Mouse (Mus musculus): Measurements from ENCODE around the gene Cyp2ab1.
A peak's percentile ranks its signal among the peaks of the same experiment; 100 is the strongest.
"Not testable (repeated sequence)": the region's sequence is repeated elsewhere in the genome, so short reads cannot be mapped to it uniquely, and the experiment has no call there.

Cyp2ab1 gene

DNA sequence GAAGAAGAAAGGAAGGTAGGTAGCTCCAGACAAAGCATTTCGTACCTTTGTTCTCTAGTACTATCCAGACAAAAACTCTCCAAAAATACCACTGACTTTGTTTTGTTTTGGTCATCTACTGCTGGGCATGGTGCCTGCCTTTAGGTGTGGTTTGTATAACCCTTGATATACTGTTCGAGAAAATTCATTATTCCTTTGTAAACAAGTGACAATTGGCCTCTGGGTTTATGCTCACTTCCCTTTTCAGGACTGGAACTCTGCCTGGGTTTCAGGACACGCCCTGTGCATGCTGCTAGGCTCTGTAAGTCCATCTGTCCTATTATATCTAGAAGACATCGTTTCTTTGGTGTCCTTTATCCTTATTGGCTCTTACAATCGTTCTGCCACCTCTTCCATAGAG is at the start of gene Cyp2ab1:
Cyp2ab1 (minus strand) TSS at position 119 of the 400 bp plus-strand sequence.
- no peak for DNase-seq

DNA sequence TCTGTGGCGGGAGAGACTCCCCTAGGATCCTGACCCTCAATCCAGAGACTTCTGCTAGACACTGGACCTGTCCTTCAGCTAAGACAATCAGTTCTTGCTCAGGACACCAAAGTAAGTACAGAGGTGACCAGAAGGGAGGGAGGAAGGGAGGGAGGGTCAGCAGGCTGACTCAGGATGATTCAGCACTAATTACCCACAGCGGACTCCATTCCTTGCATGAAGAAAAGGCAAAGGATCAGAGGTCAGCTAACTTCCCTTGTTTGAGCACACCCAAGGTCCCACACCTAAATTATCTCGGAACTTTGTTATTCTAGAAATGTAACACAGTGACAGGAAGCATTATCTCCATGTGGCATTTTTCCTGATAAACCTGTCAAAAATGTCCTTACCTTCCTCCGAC is 46.5 kb upstream of the Cyp2ab1 start:
- peak; percentile 51 for DNase-seq

DNA sequence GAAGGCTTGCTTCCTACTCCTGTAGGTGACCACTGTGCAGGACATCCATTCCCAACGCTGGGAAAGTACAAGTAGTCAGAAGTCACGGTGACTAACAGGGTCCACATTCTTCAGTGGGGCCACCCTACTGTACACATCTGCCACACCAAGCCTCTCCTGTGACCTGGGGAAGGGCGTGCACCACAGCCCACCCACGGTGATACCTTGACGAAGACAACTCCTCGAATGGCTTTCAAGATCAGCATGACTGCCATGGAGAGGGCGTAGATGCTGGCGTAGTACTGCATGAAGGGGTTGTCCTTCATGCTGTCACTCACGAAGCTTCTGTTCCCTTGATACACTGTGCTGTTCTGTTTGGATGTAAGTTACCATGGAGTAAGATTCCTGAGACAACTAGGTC is 43.0 kb upstream of the Cyp2ab1 start:
- no peak for DNase-seq

DNA sequence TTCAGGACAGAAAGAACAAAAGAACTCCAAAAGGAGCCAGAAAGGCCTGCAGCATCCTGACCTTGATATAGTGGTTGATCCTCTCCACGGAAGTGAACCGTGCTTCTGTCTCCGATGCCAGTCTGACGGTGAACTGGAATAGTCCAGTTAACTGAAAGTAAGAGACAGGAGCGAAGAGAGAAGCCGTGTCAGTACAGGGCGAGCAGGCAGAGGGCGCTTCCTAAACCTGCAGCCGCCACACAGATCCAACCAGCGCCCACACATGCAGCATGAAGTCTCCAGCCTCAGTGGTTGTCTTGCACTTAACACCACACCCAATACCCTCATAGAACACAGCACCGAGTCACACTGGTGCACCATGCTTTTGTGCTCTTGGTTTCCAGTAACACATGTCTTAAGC is 36.9 kb upstream of the Cyp2ab1 start:
- DNase-seq = no peak

DNA sequence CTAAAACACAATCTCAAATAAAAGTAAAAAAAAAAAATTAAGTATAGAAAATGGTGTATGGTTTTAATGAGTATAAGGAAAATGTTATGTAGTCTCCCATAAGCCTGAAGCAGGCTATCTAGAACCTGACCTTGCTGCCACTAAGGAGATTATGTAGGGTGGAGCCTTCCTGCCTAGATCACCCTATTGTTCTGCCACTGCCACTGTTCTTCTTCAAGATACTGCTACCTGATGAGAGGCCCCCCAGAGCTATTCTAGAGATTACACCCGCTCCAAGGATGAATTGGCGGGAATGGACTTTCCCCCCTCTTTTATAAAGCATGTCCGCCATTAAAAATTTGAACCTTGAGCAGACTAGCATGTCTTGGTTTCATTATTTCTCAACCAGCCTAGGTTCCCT is 36.3 kb upstream of the Cyp2ab1 start:
- DNase-seq = not testable (repeated sequence)

DNA sequence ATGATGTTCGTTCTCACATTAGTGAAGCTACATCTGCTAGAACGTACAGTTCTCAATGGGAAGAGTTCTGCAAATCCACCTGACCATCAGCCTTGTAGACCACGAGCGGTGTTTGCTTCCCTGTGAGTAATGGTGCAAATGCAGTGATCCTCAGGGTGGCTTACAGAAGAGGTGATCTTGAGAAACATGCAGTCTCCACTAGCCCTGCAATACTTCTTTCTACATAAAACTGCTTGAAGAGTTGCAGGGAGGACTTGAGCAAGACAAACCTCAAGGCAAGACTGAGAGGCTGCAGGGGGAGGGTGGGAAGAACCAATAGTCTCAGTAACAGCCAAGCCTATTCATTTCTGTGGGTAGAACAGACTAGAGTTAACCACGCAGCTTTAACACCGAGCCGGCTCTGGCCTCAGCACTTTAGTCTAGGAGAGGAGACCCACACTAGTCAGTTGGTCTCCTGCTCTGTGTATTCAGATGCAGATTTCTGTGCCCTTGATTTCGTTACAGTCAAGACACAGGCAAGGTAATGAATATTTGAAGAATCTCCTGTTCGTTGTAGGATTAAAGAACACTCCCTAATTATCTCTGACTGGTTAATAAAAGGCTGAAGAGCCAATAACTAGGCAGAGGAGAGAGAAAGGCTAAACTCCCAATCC is 34.6 kb upstream of the Cyp2ab1 start:
- DNase-seq = no peak

GRCm38 (mm10) chr16:20357837-20358236 is 32.6 kb upstream of the Cyp2ab1 start:
- DNase-seq = no peak

DNA sequence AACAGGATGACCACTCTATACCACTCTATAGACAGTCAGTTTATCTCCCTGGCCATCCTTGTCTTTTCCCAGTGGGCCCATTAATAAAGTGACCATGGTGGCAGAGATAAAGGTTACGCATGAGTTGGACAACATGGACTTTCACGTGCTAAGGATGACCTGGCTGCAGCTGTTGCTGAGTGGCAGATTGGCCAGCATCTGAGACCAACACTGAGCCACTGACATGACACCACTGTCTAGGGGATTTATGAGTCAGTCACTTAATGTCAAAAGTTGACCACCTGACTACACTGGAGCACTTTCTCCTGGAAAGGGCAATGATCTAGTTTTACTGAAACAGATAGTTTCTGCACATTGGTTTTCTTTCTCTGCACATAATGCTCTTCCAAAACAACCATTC is 29.6 kb upstream of the Cyp2ab1 start:
- DNase-seq = no peak

DNA sequence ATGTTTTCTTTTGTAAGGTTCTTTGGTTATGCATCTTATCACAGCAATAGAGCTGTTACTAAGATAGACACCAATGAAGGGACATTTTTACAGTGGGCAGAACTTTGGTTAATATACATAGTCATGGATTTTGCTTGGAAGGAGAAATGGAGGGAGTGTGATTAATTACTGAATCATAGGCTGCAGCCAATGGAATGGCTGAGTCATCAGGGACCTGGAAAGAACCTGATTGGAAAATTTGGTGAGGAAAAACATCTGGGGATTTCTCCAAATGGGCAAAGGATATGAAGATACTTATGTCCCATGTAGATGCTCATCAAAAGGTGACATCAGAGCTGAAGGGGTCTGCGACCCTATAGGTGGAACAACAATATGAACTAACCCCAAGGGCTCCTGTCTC is 28.8 kb upstream of the Cyp2ab1 start:
- DNase-seq = no peak

GRCm38 (mm10) chr16:20345464-20345863 is 20.3 kb upstream of the Cyp2ab1 start:
- no peak for DNase-seq

- no peak for DNase-seq
Measured at GRCm38 (mm10) chr16:20338616-20339015, 13.4 kb upstream of the Cyp2ab1 start.

- DNase-seq = no peak
Measured at GRCm38 (mm10) chr16:20334918-20335317, 9.7 kb upstream of the Cyp2ab1 start.

GRCm38 (mm10) chr16:20328306-20328705 is 3.1 kb upstream of the Cyp2ab1 start:
- DNase-seq = no peak

GRCm38 (mm10) chr16:20323907-20324306 is 1.3 kb downstream of the Cyp2ab1 start:
- no peak for DNase-seq

DNA sequence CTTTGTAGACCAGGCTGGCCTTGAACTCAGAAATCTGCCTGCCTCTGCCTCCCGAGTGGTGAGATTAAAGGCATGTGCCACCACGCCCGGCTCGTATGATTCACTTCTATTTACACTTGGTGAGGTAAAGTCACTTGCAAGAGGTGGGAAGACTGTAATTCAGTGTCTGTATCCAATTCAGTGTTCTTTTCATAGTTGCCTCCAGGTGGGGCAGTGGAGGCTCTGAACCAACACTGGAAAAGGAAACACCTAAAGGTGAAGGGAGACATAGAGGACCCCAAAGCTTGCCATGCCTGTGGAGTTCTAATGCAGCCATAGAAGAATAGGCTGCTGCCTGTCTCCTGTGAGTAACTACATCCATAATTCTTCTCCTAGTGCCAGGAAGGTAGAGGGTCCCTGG is 2.9 kb downstream of the Cyp2ab1 start:
- DNase-seq = no peak

DNA sequence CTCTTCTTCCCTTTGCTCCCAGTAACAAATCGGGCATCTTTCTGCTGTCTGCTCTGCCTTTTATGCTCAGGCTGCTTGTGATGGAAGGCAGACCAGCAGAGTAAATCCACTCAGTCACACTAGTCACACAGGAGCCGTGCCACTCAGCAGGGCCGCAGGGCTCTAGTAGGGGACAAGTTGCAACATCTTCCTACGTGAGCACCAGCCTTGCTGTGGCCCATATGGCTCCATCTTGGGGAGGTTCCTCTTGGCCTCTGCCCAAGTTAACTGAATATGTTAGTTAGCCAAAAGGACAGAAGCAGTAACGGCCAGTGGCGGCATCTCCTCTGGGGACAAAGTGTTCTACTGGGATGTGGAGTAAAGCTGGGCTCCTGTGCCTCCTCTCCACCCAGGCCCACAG is 8.4 kb downstream of the Cyp2ab1 start:
- no peak for DNase-seq

DNA sequence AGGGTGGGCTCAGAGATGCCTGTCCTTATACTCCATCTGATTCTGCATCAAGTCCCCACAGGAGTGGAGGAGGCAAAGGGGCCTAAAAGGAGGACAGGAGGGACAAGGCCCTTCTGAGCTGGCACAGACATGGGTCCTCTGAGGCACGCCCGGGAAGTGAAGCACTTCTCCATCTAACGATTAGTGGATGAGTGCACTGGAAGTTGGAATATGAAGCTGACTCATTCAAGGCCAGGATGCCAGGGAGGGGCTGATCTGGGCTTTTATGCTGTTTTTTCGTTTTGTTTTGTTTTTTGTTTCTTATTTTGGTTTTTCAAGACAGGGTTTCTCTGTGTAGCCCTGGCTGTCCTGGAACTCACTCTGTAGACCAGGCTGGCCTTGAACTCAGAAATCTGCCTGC is 9.9 kb downstream of the Cyp2ab1 start:
- DNase-seq = no peak

GRCm38 (mm10) chr16:20312272-20312671 is 12.9 kb downstream of the Cyp2ab1 start:
- no peak for DNase-seq

- peak; percentile 92 for DNase-seq
Measured at GRCm38 (mm10) chr16:20301770-20302649, 23.2 kb downstream of the Cyp2ab1 start, which contains the start of gene Parl. Gene Parl (minus strand): TSS chr16:20302387.

GRCm38 (mm10) chr16:20300076-20300475 is 25.1 kb downstream of the Cyp2ab1 start:
- DNase-seq = no peak

- DNase-seq = no peak
Measured at GRCm38 (mm10) chr16:20280238-20280637, 45.0 kb downstream of the Cyp2ab1 start.

DNA sequence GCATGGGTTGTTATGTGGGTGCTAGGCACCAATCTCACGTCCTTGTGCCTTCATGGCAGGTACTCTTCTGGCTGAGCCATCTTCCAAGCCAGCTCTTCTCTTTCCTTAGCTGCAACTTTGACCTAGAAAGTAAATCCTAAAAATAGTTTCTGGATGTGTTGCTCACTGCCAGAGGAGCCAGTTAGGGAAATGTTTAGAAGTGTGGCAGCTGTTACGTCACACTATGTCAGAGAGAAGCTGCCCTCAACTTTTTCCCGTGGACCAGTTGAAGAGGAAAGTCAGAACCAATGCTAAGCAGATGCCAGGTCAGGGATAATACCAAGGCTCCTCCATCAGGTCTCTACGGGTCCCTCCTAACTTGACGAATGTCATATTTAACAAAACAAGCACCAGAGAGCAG is 45.8 kb downstream of the Cyp2ab1 start:
- no peak for DNase-seq

- no peak for DNase-seq
Measured at GRCm38 (mm10) chr16:20272994-20273393, 52.2 kb downstream of the Cyp2ab1 start.

- no peak for DNase-seq
Measured at GRCm38 (mm10) chr16:20271339-20271738, 53.9 kb downstream of the Cyp2ab1 start.
